Comparison of ENCODE assay signal across 8 mouse cellular contexts in genomic region chr3:52070163-52070478, GRCm38 (mm10). TPM values are rescaled to one million over a fixed set of nuclear protein-coding genes. Genes with fewer than 3 reads are reported as not detected.
A peak's percentile ranks its signal among the peaks of the same experiment; 100 is the strongest.
DNase-seq lines count a peak whose midpoint lies in the region; ATAC-seq and TF ChIP-seq lines count a peak whose summit lies in the region.

No protein-coding gene starts in this region.

- peak overlapping the region; percentile 79 for H3K4me2 ChIP-seq in heart, embryonic 13.5 days
- H3K4me2 ChIP-seq in forebrain, postnatal 0 days (ENCODE audit: low read depth): peak overlapping the region; percentile 51
- H3K4me2 ChIP-seq in liver, postnatal 0 days (ENCODE audit: low read depth, low read length): peak overlapping the region; percentile 80

- TF ChIP-seq EP300 in liver, postnatal 0 days (IDR thresholded peaks at IDR 0.05; ENCODE audit: low read depth): no peak

- H3K9me3 ChIP-seq in heart, embryonic 13.5 days: no peaks in the 10 kb centered on the region
- no peaks in the 10 kb centered on the region for H3K9me3 ChIP-seq in E14TG2a.4 (ENCODE audit: low read length)
- H3K9me3 ChIP-seq in forebrain, postnatal 0 days (ENCODE audit: low read length): no peaks in the 10 kb centered on the region
- no peaks in the 10 kb centered on the region for H3K9me3 ChIP-seq in liver, postnatal 0 days (ENCODE audit: low read length)

- H3K36me3 ChIP-seq in heart, embryonic 13.5 days: no peaks in the 10 kb centered on the region
- no peaks in the 10 kb centered on the region for H3K36me3 ChIP-seq in E14TG2a.4 (ENCODE audit: insufficient read depth, low read length)
- H3K36me3 ChIP-seq in forebrain, postnatal 0 days (ENCODE audit: insufficient read depth): no peaks in the 10 kb centered on the region
- no peaks in the 10 kb centered on the region for H3K36me3 ChIP-seq in liver, postnatal 0 days (replicated peaks; ENCODE audit: insufficient read depth, low read length)

- H3K4me3 ChIP-seq in heart, embryonic 13.5 days: peak overlapping the region; percentile 60
- peak overlapping the region; percentile 48 for H3K4me3 ChIP-seq in E14TG2a.4 (replicated peaks; ENCODE audit: low read length)
- peak overlapping the region; percentile 26 for H3K4me3 ChIP-seq in forebrain, postnatal 0 days (ENCODE audit: low read depth, low read length)
- peak overlapping the region; percentile 56 for H3K4me3 ChIP-seq in liver, postnatal 0 days (ENCODE audit: low read depth, low read length)

- no peak for DNase-seq in heart, adult 18-20 months
- peak; percentile 17 for DNase-seq in forebrain, postnatal 0 days
- no peak for DNase-seq in liver, postnatal 0 days
- DNase-seq in embryo, embryonic 9.5 days (ENCODE audit: extremely low spot score): no peak
- no peak for DNase-seq in left cerebral cortex, postnatal 25 days (ENCODE audit: low spot score in 2 of 2)
- DNase-seq in spleen, adult 18-20 months: no peak

- TF ChIP-seq CTCF in E14TG2a.4 (conservative IDR thresholded peaks at IDR 0.05; ENCODE audit: low read length): no peak
- no peak for TF ChIP-seq CTCF in forebrain, postnatal 0 days (IDR thresholded peaks at IDR 0.05; ENCODE audit: low read depth)
- no peak for TF ChIP-seq CTCF in liver, postnatal 0 days (IDR thresholded peaks at IDR 0.05; ENCODE audit: low read depth)

- intact Hi-C loops in left cerebral cortex, postnatal 25 days (cut with DNase I): no loop called here

- H3K9ac ChIP-seq in heart, embryonic 13.5 days: peak overlapping the region; percentile 83
- peak overlapping the region; percentile 31 for H3K9ac ChIP-seq in forebrain, postnatal 0 days
- H3K9ac ChIP-seq in liver, postnatal 0 days (replicated peaks): peak overlapping the region; percentile 68; the same call in 1 of the 2 replicates

- no peak for ATAC-seq in heart, embryonic 13.5 days (ENCODE audit: extremely low read depth, insufficient number of reproducible peaks, low FRiP score, low TSS enrichment)
- no peak for ATAC-seq in forebrain, postnatal 0 days
- no peak; the same call in none of the 2 replicates for ATAC-seq in liver, postnatal 0 days

- WGBS in heart, embryonic 13.5 days: 21% methylated on average over 4 of the region's 4 CpGs
- WGBS in forebrain, postnatal 0 days: 8% methylated on average over 4 of the region's 4 CpGs
- 9% methylated on average over 4 of the region's 4 CpGs for WGBS in liver, postnatal 0 days (ENCODE audit: insufficient replicate concordance)

- H3K27ac ChIP-seq in heart, embryonic 13.5 days (replicated peaks): peak overlapping the region; percentile 66; the same call in 1 of the 2 replicates
- H3K27ac ChIP-seq in forebrain, postnatal 0 days (ENCODE audit: low read depth, low read length): no peak overlapping the region
- peak overlapping the region; percentile 73 for H3K27ac ChIP-seq in liver, postnatal 0 days (ENCODE audit: low read depth)

- H3K4me1 ChIP-seq in heart, embryonic 13.5 days: peaks cover 64% of the 10 kb centered on the region
- peaks cover 19% of the 10 kb centered on the region for H3K4me1 ChIP-seq in E14TG2a.4 (replicated peaks; ENCODE audit: low read depth, low read length)
- 0 out of 2 replicates have a peak, but pooled peaks cover 6% of the 10 kb centered on the region for H3K4me1 ChIP-seq in forebrain, postnatal 0 days (ENCODE audit: insufficient read depth)
- H3K4me1 ChIP-seq in liver, postnatal 0 days (ENCODE audit: insufficient read depth): peaks cover 14% of the 10 kb centered on the region

- no peaks in the 10 kb centered on the region; the same call in 1 of the 2 replicates for H3K27me3 ChIP-seq in heart, embryonic 13.5 days (replicated peaks)
- H3K27me3 ChIP-seq in E14TG2a.4 (ENCODE audit: insufficient read depth, low read length): peaks cover 42% of the 10 kb centered on the region
- no peaks in the 10 kb centered on the region for H3K27me3 ChIP-seq in forebrain, postnatal 0 days (ENCODE audit: insufficient read depth, low read length)
- no peaks in the 10 kb centered on the region for H3K27me3 ChIP-seq in liver, postnatal 0 days (ENCODE audit: insufficient read depth, low read length)

RNA-seq across cellular contexts. Expression of gene Maml3, which starts 34.8 kb away (rescaled TPM):
- 2.1 and 2.4 TPM in 2 replicates for polyA plus RNA-seq in heart, embryonic 13.5 days (2015; fragmentation: Nextera tagmentation; extraction: Ambion mirVana)
- 1 to 10 TPM; 2.3 to 2.9 TPM for total RNA-seq in heart, adult 18-20 months (2021)
- total RNA-seq in forebrain, postnatal 0 days (2014; rRNA removed): 8.4 and 14.9 TPM in 2 replicates
- polyA plus RNA-seq in forebrain, postnatal 0 days (2015; fragmentation: Nextera tagmentation; extraction: Ambion mirVana): 1.8 and 3.1 TPM in 2 replicates
- 0.64 and 0.65 TPM in 2 replicates for polyA plus RNA-seq in liver, postnatal 0 days (2015; fragmentation: Nextera tagmentation; extraction: Ambion mirVana)
- total RNA-seq in left cerebral cortex, postnatal 25 days (2021): 10 to 100 TPM in 1 of 2 experiments, 1 to 10 TPM in 1; 9.9 to 10.1 TPM

Comparison
In these comparisons a context has a peak if more than half of its experiments do, and no peak if none do; other contexts are left out.
1. H3K9ac ChIP-seq: peak in every context shown above with its lines; median percentile 83 in heart, embryonic 13.5 days; 68 in liver, postnatal 0 days; 31 in forebrain, postnatal 0 days.